Mouse (Mus musculus) frontal cortex, postnatal 36 days (tissue): ENCODE measurements around the gene Proser3.
"Not testable (repeated sequence)": the region's sequence is repeated elsewhere in the genome, so short reads cannot be mapped to it uniquely, and the experiment has no call there.

ENCODE experiments used
- DNase-seq, 2 experiments: peaks; one replicate each; pipeline ENCODE4 v3.0.0; 2022; ENCODE audit warnings: low spot score in 2 of 2

Proser3 gene

DNA sequence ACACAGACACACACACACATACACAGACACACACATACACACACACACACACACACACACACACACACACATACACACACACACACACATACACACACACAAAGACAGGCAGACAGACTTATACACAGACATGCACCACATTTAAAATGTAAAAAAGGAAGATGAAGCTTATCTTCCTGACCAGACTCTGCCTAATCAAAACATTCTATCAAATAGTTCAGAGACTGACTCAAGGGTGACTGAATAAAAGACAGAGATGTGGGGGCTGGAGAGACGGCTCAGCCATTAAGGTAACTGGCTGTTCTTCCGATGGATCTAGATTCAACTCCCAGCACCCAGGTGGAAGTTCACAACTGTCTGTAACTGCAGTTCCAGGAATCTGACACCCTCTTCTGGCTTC is 7.8 kb downstream of the Proser3 start:
- no peak for DNase-seq

DNA sequence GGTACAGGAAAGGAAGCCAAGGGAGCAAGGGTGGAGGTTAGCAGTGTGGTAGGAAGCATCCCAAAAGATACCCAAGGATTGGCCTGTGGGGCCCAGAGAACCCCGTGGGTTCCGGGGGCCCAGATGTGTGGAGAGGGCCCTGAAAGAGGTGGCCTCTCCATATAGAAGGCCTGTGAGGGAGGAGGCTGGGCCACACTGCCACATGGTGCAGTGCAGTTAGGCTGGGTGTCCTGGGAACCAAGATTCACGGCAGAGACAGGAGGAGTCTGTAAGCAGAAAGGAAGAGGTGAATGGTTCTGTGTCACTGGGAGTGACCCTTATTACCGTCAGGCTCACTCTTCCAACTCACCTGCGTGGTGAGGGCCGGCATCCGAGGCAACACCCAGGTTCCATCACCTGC is 11.5 kb downstream of the Proser3 start:
- no peak for DNase-seq

DNA sequence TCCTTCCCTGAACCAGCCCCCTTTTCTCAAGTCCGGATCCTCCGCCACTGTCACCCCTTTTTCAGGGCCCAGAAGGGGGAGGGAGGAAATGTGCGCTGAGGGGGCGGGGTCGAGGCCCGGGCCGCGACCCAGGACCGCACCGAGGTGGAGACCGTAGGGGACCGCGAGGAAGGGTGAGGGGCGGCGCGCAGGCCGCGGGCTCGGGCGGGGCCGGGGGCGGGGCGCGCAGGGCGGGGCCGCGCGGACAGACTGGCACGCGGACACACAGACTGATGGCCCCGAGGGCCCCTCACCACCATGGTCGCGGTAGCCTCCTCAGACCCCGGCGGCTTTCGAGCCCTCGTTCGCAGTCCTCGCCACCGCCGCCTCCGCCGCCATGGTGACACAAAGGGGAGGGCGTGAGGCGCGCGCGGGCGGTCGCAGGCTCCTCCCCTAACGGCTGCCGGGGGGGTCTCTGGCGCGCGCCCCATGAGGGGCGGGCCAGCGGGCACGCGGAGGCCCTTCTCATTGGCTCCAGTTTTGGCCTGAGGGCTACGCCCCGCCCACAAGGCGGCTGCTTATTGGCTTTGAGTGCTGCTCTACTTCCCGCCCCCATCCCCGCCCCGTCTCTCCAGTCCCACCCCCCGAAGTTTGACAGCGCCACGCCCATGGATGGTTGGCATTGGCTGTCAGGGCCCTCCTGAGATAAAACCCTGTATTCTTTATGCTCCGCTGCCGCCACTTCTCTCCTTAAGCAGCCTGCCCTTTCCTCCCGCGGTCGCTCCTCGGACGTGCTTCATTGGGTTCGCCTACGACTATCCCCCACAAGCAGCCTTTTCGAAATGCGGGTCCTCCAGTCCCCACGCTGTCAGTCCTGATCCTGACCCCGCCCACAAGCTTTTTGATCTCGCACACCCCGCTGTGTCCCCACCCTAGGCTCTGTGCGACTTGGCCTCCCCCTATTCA is 17.2 kb downstream of the Proser3 start, which contains the start of gene Arhgap33:
Gene Arhgap33, minus strand, starts transcription at position 428 of the 945 bp plus-strand sequence.
- DNase-seq: peak; percentile 95 to 97

DNA sequence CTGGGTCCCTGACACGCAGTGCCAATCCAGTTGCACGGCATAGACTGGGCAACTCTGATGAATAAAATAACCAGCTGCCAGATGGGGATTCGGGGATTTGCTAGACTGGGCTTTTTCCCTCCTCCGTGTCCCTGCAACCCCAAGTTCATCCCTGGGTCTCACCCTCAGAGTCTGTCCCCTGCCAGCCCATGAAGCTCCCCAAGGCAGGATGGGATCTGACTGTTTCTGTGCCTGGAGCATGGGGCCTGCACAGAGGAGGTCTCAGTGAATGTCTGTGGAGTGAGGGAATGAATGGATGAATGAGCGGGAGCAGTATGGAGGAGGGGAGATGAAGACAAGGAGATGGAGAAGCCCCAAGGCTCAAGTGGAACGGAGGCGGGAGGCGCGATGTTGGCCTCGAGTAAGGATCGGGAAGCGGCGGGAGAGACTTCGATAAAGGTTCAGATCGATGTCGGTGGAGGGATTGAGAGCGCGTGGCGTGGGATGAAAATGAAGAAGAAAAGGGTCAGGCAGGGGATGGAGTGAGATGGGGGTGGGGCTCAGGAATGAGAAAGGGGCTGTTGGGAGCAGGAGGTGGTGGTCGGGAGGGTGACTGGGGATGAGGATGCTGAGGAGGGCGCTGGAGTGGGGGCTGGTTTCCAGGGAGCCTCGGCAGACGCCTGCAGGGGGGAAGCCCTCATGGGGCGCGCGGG is 18.0 kb downstream of the Proser3 start:
- DNase-seq: peak in 1 of 2 experiments; percentile 51

DNA sequence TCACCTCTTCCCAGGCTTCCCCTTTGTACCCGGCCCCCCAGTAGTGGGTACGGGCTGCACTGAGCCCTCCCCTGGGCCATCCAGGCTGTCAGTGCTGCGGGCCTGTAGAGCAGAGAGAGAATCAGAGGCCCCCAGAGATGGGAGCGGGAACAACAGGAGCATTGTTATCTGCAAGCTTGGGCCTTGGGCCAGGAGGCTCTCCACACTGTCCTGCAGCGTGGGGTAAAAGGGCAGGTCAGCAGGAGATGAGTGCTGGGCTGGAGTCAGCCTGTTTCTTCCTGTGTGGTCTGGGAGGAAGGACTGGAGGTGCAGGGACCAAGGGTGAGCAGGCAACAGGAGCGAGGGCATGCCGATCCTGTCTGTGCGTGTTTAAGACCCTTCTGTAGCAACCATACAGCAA is 19.2 kb downstream of the Proser3 start:
- no peak for DNase-seq

DNA sequence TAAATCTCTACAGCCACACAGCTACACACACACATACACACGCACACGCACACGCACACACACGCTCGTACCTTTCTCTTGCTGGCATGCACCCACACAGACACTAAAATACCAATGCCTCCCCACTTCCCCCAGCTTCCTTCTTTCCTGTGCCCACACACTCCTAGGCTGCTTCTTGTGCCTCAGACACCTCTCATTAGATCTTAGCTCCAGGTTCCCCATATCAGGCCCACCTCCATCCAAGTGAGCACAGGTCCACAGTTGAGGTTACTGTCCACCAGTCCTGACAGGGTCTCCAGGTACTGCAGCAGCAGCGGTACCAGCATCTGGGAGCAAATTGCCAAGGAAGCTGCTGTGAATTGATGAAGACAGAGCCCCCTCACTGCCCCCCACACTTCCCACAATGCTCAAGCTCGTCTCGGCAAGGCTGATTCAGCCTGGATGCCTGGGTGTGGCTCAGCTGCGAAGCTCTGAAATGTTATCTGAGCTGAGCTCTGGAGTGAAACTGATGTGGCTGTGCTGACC is 20.7 kb downstream of the Proser3 start:
- peak; percentile 66 to 84 for DNase-seq

DNA sequence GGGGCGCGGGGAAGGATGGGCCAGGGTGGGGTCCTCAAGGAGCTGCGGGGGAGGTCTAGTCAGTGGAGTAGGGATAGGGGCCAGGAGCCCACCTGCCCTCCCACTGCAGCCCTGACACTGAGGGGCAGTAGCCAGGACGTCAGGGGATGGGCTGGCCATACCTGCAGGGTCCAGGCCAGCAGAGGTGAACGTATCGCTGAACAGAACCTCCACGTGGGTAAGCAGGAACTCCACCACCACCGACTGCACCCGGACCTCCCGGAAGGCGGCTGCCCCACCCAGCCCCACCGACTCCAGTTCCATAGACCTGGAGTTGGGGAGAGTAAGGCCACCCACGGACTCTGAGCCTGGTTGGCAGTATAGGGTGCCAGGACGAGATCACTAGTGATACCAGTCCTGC is 25.1 kb downstream of the Proser3 start:
- DNase-seq: no peak

DNA sequence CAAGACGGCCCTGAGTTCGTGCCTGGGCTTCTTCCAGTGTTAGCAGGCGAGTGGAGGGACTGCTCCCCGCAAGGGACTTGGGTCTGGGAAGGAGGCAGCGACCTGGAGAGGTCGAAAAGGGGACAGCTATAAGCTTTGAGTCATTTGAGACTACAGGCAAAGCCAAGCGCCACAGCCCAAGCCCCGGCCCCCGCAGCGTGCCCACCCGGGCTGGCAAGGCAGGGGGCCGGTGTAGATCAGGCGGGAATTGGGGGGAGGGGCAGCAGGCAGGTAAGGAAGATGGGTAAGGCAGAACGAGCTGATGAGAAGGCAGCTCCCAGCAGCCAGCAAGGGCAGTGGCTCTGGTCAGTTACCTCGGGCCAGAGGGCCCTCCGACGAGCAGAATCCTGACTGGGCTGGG is 25.7 kb downstream of the Proser3 start:
- DNase-seq: no peak

DNA sequence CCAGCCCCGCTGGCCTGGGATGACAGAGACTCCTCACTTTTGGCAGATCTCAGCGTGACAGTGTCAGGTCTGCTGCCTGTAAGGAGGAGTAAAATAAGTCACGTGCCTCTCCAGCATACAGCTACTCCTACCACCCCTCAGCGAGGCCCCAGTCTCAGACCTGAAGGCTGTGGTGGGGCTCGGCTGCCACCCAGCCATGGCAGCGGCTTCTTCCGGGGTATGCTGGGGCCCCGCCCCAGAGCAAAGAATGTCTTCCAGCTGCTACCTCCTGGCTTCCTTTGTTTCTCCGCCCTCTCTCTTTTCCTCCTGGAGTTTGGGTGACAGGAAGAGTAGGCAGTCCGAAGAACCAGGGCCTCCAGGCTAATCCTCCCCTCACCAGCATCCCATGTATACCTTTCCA is 26.1 kb downstream of the Proser3 start:
- DNase-seq: no peak

DNA sequence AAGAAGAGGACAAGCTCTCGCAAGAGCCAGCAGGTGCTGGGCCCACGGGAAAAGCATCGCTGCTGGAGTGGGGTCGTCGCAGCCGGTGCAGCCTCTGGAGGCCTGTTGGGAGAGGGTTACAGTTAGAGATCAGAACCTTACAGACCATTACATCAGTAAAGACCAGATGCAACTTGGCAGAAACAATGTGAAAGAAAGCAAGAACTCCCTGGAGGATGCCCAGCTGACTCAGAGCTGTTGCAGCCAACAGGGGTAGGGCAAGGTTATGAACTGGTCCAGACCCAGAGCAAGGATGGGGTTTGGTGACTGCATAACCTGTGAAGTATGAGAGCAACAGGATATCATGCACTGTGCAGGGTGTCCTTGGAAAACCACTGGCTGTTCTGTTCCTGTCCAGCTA is 27.6 kb downstream of the Proser3 start:
- DNase-seq: no peak

DNA sequence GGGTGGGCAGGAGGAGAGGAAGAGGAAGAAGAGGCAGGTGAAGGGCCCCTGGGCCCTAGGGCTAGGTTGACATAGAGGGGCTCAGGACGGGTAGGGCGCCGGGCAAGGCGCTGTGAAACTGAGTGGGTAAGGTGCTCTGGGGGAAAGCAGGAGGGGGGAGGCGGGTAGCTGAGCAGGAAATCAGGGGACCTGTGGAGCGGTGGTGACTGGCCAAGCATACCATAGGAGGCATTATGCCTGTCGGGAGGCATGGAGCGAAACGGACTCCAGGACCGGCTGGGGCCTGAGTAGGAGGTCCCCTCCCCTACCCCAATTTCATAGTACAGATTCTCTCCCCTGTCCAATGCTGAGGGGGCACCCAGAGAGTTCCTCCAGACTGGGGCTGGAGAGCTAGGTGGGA is 29.2 kb downstream of the Proser3 start:
- DNase-seq: no peak

DNA sequence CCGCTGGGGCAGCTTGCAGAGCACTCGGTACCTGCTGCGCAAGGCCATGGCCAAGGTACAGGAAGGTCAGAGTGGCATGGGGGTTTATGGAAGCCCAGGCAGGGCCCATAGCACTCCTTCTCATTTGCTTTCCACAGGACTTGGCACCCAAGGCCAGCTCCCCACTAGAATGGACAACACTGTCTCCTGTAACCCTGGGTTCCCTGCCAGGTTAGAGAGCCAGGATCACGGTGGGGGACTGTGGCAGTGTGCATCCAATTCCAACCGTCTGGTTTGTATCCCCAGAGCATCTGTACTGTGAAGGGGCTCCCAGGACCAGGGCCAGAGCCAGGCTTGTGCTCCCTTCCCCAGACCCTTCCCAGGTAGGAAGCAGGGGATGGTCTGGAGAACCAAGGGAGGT is 31.2 kb downstream of the Proser3 start:
- DNase-seq: no peak

DNA sequence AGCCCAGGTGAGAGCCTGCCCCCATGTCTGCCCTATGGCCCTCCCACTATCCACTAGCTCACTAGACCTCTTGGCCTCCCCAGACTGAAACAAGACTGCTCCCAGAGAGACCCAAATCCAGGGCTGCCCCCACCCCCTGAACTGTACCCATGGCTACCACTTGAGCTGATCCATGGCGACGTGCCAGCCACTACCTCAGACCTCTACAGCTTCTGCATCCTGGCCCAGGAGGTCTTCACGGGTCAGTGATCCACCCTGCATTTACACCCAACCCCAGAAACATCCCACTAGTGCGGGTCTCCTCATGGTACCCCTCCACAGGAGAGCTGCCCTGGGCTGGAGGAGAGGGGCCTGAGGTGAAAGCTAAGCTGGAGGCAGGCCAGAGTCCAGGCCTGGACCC is 31.7 kb downstream of the Proser3 start:
- no peak for DNase-seq

DNA sequence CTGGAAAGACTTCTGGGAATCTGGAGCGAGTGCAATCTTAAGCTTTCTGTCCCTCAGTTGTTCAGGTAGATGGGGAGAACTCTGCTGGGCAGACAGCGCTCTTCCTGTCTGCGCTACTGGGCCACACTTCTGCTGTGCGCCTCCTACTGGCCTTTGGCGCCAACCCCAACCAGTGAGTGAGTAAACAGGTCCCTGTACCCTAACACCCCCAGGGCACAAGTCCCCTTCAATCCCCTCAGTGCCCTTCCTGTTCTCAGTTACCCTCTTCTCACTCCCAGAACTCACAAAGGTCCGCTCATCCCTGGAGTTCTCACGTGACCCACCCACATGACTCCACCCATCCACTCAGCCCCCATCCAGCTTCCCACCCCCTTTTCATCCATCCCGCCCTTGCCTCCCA is 33.8 kb downstream of the Proser3 start:
- no peak for DNase-seq

DNA sequence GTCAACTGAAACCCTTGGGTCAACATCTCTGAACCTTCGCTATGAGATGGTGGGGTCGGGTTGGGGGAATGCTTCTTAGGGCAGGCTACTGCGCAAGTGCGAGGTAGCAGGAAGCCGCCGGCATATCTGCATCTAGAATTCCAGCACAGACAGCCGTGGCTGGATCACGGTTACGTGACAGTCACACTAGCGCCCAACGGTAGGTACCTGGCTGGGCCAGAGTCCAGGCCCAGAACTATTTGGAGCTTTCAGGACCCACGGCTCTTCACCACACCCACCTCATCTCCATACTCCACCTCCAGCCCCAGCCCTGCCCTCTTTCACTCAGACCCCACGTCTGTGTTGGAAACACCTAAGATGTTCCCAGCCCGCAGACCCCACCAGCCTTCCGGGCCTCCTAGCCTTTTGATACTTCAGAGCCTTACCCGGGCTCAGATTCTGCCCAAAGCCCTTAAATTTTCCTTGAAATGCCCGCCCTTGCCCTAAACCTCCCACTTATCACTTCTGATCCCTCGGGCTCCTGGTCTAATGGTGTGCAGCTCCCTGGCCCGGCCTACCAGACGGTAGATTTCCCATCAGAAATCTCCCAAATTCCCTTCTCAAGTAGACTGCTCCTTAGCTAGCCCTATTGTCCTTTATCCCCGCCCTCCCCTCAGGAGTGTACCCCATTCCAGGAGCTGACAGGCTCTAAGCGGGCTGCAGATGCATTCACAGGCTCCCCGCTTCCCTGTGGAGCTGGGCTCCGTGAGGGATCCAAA is 36.9 kb downstream of the Proser3 start:
- no peak for DNase-seq

DNA sequence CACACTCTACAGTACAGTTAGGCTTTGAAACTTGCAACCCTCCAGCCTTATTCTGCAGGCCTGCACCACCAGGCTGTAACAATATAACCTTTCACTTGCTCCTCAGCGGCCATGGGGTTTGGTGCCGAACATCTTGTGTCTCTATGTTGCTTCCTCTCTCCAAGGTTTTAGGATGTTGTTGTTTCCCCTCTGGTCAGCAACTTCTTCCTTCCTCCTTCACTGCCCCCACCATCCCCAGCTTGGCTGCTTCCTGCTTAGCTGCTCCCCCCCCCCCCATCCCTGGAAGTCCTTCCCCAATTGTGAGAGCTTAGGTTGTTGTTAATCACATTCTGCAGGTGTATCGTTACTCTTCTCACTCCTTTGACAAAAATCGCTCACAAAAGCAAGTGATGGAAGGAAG is 44.0 kb downstream of the Proser3 start:
- DNase-seq: no peak

DNA sequence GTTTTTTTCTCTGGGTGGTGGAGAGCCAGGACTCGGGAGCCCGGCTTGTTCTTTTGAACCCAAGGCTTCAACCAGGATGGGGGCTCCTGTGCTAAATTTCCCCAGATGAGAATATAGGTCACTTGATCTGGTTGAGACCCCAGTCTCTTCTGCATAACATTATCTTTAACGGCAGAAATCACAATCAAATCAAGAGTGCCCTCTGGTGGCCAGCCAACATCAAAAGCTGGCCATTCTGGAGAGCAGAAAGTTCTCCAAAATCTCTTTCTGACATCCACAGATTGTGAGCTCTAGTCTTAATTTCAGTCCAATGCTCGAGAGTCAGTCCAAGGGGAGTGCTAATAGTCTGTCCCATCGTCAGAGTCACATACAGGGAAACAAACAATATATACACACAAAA is 50.9 kb downstream of the Proser3 start:
- DNase-seq: not testable (repeated sequence)

DNA sequence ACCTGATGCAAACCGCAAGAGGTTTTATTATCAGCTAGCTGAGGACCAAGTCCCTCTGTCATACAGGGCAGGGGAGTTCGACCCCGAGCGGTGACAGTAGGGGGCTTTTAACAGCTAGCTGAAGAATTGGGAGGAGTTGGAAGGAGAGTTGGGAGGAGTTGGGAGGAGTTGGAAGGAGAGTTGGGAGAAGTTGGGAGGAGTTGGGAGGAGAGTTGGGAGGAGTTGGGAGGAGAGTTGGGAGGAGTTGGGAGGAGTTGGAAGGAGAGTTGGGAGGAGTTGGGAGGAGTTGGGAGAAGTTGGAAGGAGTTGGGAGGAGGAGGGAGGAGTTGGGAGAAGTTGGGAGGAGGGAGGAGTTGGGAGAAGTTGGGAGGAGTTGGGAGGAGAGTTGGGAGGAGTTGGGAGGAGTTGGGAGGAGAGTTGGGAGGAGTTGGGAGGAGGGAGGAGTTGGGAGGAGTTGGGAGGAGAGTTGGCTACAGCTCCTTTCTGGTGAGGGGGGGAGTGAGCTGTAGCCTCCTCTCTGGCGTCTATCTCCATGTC is 56.5 kb downstream of the Proser3 start:
- DNase-seq: not testable (repeated sequence)

DNA sequence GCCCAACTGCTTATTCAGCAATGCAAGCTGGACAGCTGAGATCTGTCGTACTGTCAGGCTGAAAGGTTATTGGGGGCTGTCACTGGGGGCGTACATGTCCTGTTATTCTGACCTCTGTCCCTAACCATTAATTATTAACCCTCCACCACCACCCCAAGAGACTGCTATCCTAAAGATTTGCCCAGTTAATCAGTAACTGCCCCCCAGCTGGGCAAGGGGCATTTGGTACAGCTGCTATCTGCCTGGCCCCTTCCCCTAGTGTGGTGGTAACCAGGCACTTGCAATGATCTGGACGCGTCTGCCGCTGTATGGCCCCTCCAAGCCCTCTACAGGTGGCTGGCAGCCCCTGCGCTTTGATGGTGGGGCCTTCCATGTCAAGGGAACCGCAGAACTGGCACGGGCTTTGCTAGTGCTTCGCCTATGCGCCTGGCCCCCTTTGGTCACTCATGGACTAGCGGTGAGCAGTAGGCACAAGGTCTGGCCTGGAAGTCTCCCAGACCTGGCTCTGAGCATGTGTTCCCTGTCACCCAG is 58.6 kb downstream of the Proser3 start, which contains the start of gene Prodh2:
Gene Prodh2, plus strand, starts transcription at position 222 of the 531 bp plus-strand sequence.
- no peak for DNase-seq

DNA sequence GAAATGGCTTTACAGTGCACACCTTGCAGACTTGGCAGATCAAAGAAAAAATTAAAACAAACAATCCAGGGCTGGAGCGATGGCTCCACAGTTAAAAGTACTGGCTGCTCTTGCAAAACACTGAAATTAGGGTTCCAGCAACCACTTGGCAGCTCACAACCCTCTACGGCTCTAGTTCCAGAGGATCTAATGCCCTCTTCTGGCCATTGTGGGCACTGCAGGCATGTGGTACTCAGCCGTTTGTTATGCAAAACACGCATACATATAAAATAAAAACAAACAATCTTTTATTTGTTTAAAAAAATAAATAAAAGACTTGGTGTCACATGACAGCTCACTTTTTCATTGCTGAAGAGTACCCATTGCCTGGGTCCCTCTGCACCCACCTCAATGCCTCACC is 59.3 kb downstream of the Proser3 start:
- peak; percentile 57 to 80 for DNase-seq

DNA sequence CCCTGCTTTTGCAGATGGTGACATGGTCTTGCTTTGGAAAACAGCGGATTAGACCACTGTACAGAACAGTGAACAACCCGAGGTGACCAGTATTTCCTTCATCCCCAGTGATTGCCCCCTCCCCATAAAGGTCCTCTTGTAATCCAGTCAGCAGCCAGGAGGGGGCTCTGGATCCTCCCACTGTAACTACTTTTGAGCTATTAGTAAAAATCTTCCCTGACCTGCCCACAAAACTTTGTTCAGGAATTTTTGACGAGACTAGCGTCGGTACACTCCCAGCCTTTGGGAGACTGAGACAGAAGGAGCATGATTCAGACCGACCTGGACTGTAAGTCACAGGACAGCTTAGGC is 61.2 kb downstream of the Proser3 start:
- DNase-seq: no peak
